Mouse (Mus musculus) heart, embryonic 15.5 days (tissue): Measurements from ENCODE around the gene Ntrk2. TPM values are rescaled to one million over a fixed set of nuclear protein-coding genes. Genes with fewer than 3 reads are reported as not detected.

Experiments used
- ATAC-seq: fragments of 200-750 bp; cut with Nextera tagmentation; replicated peaks from 2 replicates; pipeline ENCODE4 v1.8.0; 2017; ENCODE audit warnings: low read depth, moderate TSS enrichment; ENCODE audit not compliant: insufficient number of reproducible peaks, insufficient read depth, low FRiP score
- H3K27ac ChIP-seq: fragments of 300-500 bp; sonication (generic); 2 replicates; pipeline ENCODE4 v1.5.1; 2015; ENCODE audit warnings: mild to moderate bottlenecking, inconsistent platforms
- H3K27me3 ChIP-seq: fragments of 300-500 bp; sonication (generic); 2 replicates; pipeline ENCODE4 v1.6.1; 2015; ENCODE audit warnings: inconsistent platforms
- H3K36me3 ChIP-seq: fragments of 300-500 bp; sonication (generic); 2 replicates; pipeline ENCODE4 v1.6.1; 2015; ENCODE audit warnings: mild to moderate bottlenecking, inconsistent platforms
- H3K4me1 ChIP-seq: fragments of 300-500 bp; sonication (generic); replicated peaks from 2 replicates; pipeline ENCODE4 v1.6.1; 2015; ENCODE audit warnings: inconsistent platforms
- H3K4me2 ChIP-seq: fragments of 300-500 bp; sonication (generic); 2 replicates; pipeline ENCODE4 v1.6.1; 2015; ENCODE audit warnings: inconsistent platforms, mild to moderate bottlenecking, moderate library complexity
- H3K4me3 ChIP-seq: fragments of 300-500 bp; sonication (generic); 2 replicates; pipeline ENCODE4 v1.5.1; 2015; ENCODE audit warnings: mild to moderate bottlenecking, inconsistent platforms
- H3K9ac ChIP-seq: fragments of 300-500 bp; sonication (generic); 2 replicates; pipeline ENCODE4 v1.6.1; 2015; ENCODE audit warnings: mild to moderate bottlenecking, inconsistent platforms
- H3K9me3 ChIP-seq: fragments of 300-500 bp; sonication (generic); replicated peaks from 2 replicates; pipeline ENCODE4 v1.6.1; 2016; ENCODE audit warnings: inconsistent platforms
- WGBS: fragments of 180-500 bp; shearing (Covaris S2); methylation state at CpG from one replicate; pipeline ENCODE4 v1.1.7; 2015; ENCODE audit warnings: mixed read lengths; 5-methylcytosine and 5-hydroxymethylcytosine counted together
- polyA plus RNA-seq: library from polyadenylated mRNA; unstranded; fragments of >200 nt; fragmentation: Nextera tagmentation; extraction: Ambion mirVana; gene quantifications from 2 replicates; pipeline ENCODE4 v1.2.1, GENCODE M21; 2015

Ntrk2 gene
- polyA plus RNA-seq, 1 experiment from 2014 or later = 4.8 TPM

DNA sequence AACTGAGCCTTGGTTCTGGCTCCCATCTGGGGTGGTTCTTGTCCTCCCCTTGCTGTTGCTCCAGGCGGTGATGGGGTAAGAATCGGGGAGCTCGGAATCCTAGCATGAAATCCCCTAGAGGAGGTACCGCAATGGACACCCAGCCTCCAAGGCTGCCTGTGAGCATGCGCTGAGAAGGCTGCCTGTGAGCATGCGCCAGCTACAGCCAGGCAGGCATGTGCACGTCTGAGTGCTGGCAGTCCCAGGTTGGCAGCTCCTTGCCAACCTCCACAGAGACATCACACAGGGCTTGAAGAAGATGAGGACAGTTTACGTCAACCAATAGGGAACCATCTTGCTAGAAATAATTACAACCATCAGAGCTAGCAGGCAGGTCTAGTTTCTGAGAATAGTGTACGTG, 37.5 kb downstream of the Ntrk2 start:
- H3K27ac ChIP-seq = no peak overlapping the region
- no peaks in the 10 kb centered on the region for H3K4me1 ChIP-seq
- no peaks in the 10 kb centered on the region for H3K9me3 ChIP-seq
- H3K4me2 ChIP-seq = no peak overlapping the region
- no peak overlapping the region for H3K4me3 ChIP-seq
- 79% methylated on average over 9 of the region's 9 CpGs for WGBS
- H3K9ac ChIP-seq = no peak overlapping the region
- H3K36me3 ChIP-seq = no peaks in the 10 kb centered on the region
- no peaks in the 10 kb centered on the region for H3K27me3 ChIP-seq
- ATAC-seq = no peak

DNA sequence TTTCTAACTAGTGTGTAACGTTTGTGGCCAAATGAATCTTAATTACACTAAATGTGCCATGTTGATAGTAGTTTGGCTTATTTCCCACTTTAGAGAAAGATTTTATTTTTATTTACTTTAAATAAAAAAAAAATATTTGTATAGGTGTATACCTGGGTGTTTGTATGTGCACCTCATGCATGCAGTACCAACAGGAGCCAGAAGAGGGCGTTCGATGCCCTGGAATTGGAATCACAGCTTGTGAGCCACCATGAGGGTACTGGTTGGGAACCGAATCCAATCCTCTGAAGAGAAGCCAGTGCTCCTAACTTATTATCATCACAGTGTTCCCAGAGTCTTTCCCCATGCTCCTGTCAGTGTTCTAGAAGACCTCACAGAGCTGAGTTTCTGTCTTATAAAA, 42.2 kb downstream of the Ntrk2 start:
- Histone ChIP-seq H3K36me3 (no peaks in the 10 kb centered on the region), H3K27me3 (no peaks in the 10 kb centered on the region), H3K4me3 (no peak overlapping the region), H3K9ac (no peak overlapping the region), H3K4me1 (no peaks in the 10 kb centered on the region), H3K27ac (no peak overlapping the region), H3K4me2 (no peak overlapping the region), H3K9me3 (no peaks in the 10 kb centered on the region)
- no peak for ATAC-seq
- whole genome bisulfite sequencing = 80% methylated on average over 4 of the region's 4 CpGs

GRCm38 (mm10) chr13:58853685-58854084, 47.3 kb downstream of the Ntrk2 start:
- no peak overlapping the region for H3K9ac ChIP-seq
- H3K27me3 ChIP-seq = no peaks in the 10 kb centered on the region
- no peak overlapping the region for H3K27ac ChIP-seq
- H3K36me3 ChIP-seq = no peaks in the 10 kb centered on the region
- H3K9me3 ChIP-seq = no peaks in the 10 kb centered on the region
- no peak for ATAC-seq
- H3K4me2 ChIP-seq = no peak overlapping the region
- no peak overlapping the region for H3K4me3 ChIP-seq
- WGBS = 73% methylated on average over 6 of the region's 6 CpGs
- no peaks in the 10 kb centered on the region for H3K4me1 ChIP-seq

GRCm38 (mm10) chr13:58866239-58866638, 59.9 kb downstream of the Ntrk2 start:
- Histone ChIP-seq H3K27me3 (no peaks in the 10 kb centered on the region), H3K36me3 (no peaks in the 10 kb centered on the region), H3K4me2 (no peak overlapping the region), H3K27ac (no peak overlapping the region), H3K9ac (no peak overlapping the region), H3K4me1 (no peaks in the 10 kb centered on the region), H3K4me3 (no peak overlapping the region), H3K9me3 (no peaks in the 10 kb centered on the region)
- 81% methylated on average over 10 of the region's 10 CpGs for WGBS
- no peak for ATAC-seq

DNA sequence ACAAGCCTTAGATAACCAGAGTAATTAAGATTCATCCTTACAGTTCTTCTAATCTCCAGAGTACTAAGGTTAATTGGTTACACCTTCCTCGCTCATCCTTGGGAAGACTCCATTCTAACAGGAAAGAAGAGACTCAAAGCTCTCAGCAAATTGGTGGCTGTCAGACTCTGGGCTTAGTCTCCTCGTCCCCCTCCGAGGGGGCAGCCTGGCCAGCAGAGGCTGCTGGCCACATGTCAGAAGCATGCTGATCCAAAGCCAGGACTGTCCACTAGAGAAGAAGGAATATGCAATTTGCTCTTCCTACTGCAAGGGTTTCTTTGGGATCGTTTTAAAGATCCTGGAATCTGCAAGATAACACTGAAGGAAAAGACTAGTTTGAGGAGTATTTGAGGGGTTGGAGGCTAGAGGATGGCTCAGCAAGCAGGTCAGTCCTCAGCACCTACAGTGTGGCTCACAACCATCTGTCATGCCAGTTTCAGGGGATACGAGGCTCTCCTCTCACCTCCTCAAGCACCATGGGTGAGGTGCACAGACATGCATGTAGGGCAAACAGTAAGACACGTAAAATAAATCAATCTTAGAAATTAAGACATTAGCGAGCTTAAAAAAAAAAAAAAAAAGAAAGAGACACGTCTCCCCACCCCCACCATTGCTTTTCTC, 60.5 kb downstream of the Ntrk2 start:
- no peaks in the 10 kb centered on the region for H3K9me3 ChIP-seq
- WGBS = 71% methylated on average over 8 of the region's 8 CpGs
- no peak overlapping the region for H3K4me2 ChIP-seq
- H3K36me3 ChIP-seq = no peaks in the 10 kb centered on the region
- no peak overlapping the region for H3K9ac ChIP-seq
- no peak overlapping the region for H3K27ac ChIP-seq
- no peak for ATAC-seq
- H3K27me3 ChIP-seq = no peaks in the 10 kb centered on the region
- H3K4me1 ChIP-seq = no peaks in the 10 kb centered on the region
- no peak overlapping the region for H3K4me3 ChIP-seq

GRCm38 (mm10) chr13:58882468-58882867, 76.1 kb downstream of the Ntrk2 start:
- no peaks in the 10 kb centered on the region for H3K36me3 ChIP-seq
- no peak overlapping the region for H3K9ac ChIP-seq
- no peaks in the 10 kb centered on the region for H3K4me1 ChIP-seq
- H3K4me3 ChIP-seq = no peak overlapping the region
- H3K27ac ChIP-seq = no peak overlapping the region
- ATAC-seq = no peak
- WGBS = 51% methylated on average over 3 of the region's 3 CpGs
- H3K27me3 ChIP-seq = no peaks in the 10 kb centered on the region
- no peak overlapping the region for H3K4me2 ChIP-seq
- H3K9me3 ChIP-seq = no peaks in the 10 kb centered on the region

DNA sequence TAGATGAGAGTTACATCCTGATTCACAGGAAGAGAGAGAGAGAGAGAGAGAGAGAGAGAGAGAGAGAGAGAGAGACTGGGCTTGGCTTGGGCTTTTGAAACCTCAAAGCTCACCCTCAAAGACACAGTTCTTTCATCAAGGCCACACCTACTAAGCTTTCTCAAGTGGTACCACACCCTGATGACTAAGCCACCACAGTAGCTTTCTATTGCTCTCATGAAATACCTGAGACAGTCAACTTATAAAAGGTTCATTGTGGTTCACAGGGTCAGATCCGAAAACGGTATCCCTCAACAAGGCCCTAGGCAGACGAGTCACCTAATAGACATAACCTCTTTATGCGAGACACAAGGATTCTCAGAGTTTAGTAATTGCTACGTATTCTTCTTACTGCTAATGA, 76.5 kb downstream of the Ntrk2 start:
- H3K27me3 ChIP-seq = no peaks in the 10 kb centered on the region
- no peaks in the 10 kb centered on the region for H3K4me1 ChIP-seq
- WGBS = 89% methylated on average over 5 of the region's 5 CpGs
- no peak overlapping the region for H3K27ac ChIP-seq
- no peaks in the 10 kb centered on the region for H3K36me3 ChIP-seq
- ATAC-seq = no peak
- H3K9ac ChIP-seq = no peak overlapping the region
- no peak overlapping the region for H3K4me3 ChIP-seq
- no peaks in the 10 kb centered on the region for H3K9me3 ChIP-seq
- no peak overlapping the region for H3K4me2 ChIP-seq

DNA sequence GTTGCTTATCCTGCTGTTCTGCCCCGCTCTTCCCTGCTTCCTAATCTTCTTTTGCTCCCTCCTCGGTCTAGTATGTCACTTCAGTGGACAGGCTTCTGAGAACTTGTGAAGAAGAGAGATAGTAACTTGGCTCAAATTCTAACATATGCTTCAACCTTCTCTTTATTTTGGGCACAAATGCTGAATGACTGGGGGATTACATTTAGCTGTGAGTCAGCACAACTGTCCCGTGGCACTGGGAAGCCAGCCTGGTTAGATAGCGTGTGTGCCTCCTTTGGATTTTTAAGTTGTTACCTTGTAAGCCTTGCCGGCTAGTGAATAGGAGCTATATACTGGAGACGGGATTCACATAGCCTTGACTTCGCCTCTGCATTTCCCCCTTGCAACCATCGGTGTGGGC, 79.7 kb downstream of the Ntrk2 start:
- Histone ChIP-seq H3K36me3 (no peaks in the 10 kb centered on the region), H3K9ac (no peak overlapping the region), H3K4me1 (no peaks in the 10 kb centered on the region), H3K27ac (no peak overlapping the region), H3K27me3 (no peaks in the 10 kb centered on the region), H3K4me2 (no peak overlapping the region), H3K9me3 (no peaks in the 10 kb centered on the region), H3K4me3 (no peak overlapping the region)
- WGBS = 57% methylated on average over 8 of the region's 8 CpGs
- no peak for ATAC-seq

DNA sequence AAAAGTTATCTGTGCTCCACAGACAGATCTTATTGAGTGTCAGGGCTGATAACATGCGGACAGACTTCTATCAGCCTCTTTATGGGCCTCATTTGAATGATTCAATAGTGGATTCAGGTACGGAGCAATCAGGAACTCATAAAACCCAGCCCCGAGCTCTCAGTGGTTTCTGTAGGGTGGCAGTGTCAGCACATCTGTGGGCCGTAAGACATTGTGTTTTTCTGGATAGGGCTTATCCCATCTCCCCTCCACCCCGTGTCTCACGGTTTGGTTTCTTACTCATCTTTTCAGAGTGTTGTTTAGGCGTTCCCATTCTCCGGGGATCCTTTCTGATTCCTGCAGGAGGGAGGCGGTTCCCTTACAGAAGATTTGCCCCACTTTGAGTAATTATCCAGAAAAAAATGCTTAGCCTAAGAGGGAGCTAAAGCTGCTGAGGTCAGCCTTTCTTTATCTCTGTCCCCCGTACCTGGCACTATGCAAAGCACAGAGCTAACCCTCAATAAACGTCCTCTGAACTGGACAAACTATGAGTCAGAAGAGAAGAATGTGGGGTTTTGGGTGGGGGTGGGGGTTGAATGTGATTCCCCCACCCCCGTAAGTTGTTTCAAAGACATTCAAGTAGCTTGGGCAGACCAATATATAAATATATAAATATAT, 90.0 kb downstream of the Ntrk2 start:
- 70% methylated on average over 12 of the region's 12 CpGs for WGBS
- H3K4me2 ChIP-seq = no peak overlapping the region
- no peak overlapping the region for H3K27ac ChIP-seq
- H3K36me3 ChIP-seq = no peaks in the 10 kb centered on the region
- H3K4me3 ChIP-seq = no peak overlapping the region
- no peaks in the 10 kb centered on the region for H3K4me1 ChIP-seq
- H3K9me3 ChIP-seq = no peaks in the 10 kb centered on the region
- no peak for ATAC-seq
- H3K9ac ChIP-seq = no peak overlapping the region
- no peaks in the 10 kb centered on the region for H3K27me3 ChIP-seq

GRCm38 (mm10) chr13:58899337-58899736, 93.0 kb downstream of the Ntrk2 start:
- no peak overlapping the region for H3K4me2 ChIP-seq
- 83% methylated on average over 2 of the region's 2 CpGs for WGBS

GRCm38 (mm10) chr13:58902313-58902712, 95.9 kb downstream of the Ntrk2 start:
- 66% methylated on average over 8 of the region's 8 CpGs for WGBS
- no peaks in the 10 kb centered on the region for H3K4me1 ChIP-seq
- no peak for ATAC-seq
- no peak overlapping the region for H3K9ac ChIP-seq
- no peaks in the 10 kb centered on the region for H3K27me3 ChIP-seq
- H3K4me3 ChIP-seq = no peak overlapping the region
- no peaks in the 10 kb centered on the region for H3K36me3 ChIP-seq
- no peak overlapping the region for H3K27ac ChIP-seq
- H3K9me3 ChIP-seq = no peaks in the 10 kb centered on the region
- no peak overlapping the region for H3K4me2 ChIP-seq

More at GRCm38 (mm10) chr13:58899337-58899736, 93.0 kb downstream of the Ntrk2 start:
- no peak for ATAC-seq
- Histone ChIP-seq H3K4me3 (no peak overlapping the region), H3K9ac (no peak overlapping the region), H3K9me3 (no peaks in the 10 kb centered on the region), H3K4me1 (no peaks in the 10 kb centered on the region), H3K27ac (no peak overlapping the region), H3K27me3 (no peaks in the 10 kb centered on the region), H3K36me3 (no peaks in the 10 kb centered on the region)
